Mouse (Mus musculus): ENCODE measurements around the gene Nrap. TPM values are rescaled to one million over a fixed set of nuclear protein-coding genes. Genes with fewer than 3 reads are reported as not detected.
"Not testable (repeated sequence)": the region's sequence is repeated elsewhere in the genome, so short reads cannot be mapped to it uniquely, and the experiment has no call there.

Gene Nrap
- polyA plus RNA-seq, 1 experiment from 2014 or later: 0.47 TPM

- no peak for ATAC-seq (ENCODE audit: insufficient read depth)
- no peak overlapping the region for H3K27ac ChIP-seq (replicated peaks)
- H3K27me3 ChIP-seq: no peaks in the 10 kb centered on the region
- no peak overlapping the region for H3K4me3 ChIP-seq (replicated peaks)
- no peaks in the 10 kb centered on the region for H3K36me3 ChIP-seq (replicated peaks)
- H3K9ac ChIP-seq: no peak overlapping the region
- H3K4me2 ChIP-seq: no peak overlapping the region
- H3K4me1 ChIP-seq (replicated peaks): 0 out of 2 replicates have a peak, but pooled peaks cover 6% of the 10 kb centered on the region
- WGBS (ENCODE audit: insufficient replicate concordance): 75% methylated on average over 3 of the region's 3 CpGs
- no peaks in the 10 kb centered on the region for H3K9me3 ChIP-seq (replicated peaks)
Measured at GRCm38 (mm10) chr19:56420345-56420744, 30.5 kb upstream of the Nrap start.

GRCm38 (mm10) chr19:56419452-56419851, 29.6 kb upstream of the Nrap start:
- Histone ChIP-seq H3K4me3 (replicated peaks) (no peak overlapping the region), H3K4me1 (replicated peaks) (0 out of 2 replicates have a peak, but pooled peaks cover 6% of the 10 kb centered on the region), H3K4me2 (no peak overlapping the region), H3K9me3 (replicated peaks) (no peaks in the 10 kb centered on the region), H3K36me3 (replicated peaks) (no peaks in the 10 kb centered on the region), H3K27me3 (no peaks in the 10 kb centered on the region), H3K27ac (replicated peaks) (no peak overlapping the region), H3K9ac (no peak overlapping the region)
- 77% methylated on average over 9 of the region's 9 CpGs for WGBS (ENCODE audit: insufficient replicate concordance)
- no peak for ATAC-seq (ENCODE audit: insufficient read depth)

GRCm38 (mm10) chr19:56418404-56418803, 28.6 kb upstream of the Nrap start:
- Histone ChIP-seq H3K4me3 (replicated peaks) (no peak overlapping the region), H3K27me3 (no peaks in the 10 kb centered on the region), H3K27ac (replicated peaks) (no peak overlapping the region), H3K9ac (no peak overlapping the region), H3K4me1 (replicated peaks) (0 out of 2 replicates have a peak, but pooled peaks cover 6% of the 10 kb centered on the region), H3K9me3 (replicated peaks) (no peaks in the 10 kb centered on the region), H3K4me2 (no peak overlapping the region), H3K36me3 (replicated peaks) (no peaks in the 10 kb centered on the region)
- 75% methylated on average over 4 of the region's 4 CpGs for WGBS (ENCODE audit: insufficient replicate concordance)
- no peak for ATAC-seq (ENCODE audit: insufficient read depth)

- H3K27ac ChIP-seq (replicated peaks): not testable (repeated sequence)
- WGBS (ENCODE audit: insufficient replicate concordance): 85% methylated on average over 4 of the region's 4 CpGs
Measured at GRCm38 (mm10) chr19:56409884-56410283, 20.0 kb upstream of the Nrap start.

GRCm38 (mm10) chr19:56406581-56406980, 16.7 kb upstream of the Nrap start:
- Histone ChIP-seq H3K27me3 (no peaks in the 10 kb centered on the region), H3K27ac (replicated peaks) (no peak overlapping the region), H3K36me3 (replicated peaks) (peaks cover 53% of the 10 kb centered on the region), H3K9ac (no peak overlapping the region), H3K4me1 (replicated peaks) (no peaks in the 10 kb centered on the region), H3K9me3 (replicated peaks) (no peaks in the 10 kb centered on the region), H3K4me3 (replicated peaks) (no peak overlapping the region), H3K4me2 (no peak overlapping the region)
- ATAC-seq (ENCODE audit: insufficient read depth): no peak
- WGBS (ENCODE audit: insufficient replicate concordance): 84% methylated on average over 7 of the region's 7 CpGs

More at GRCm38 (mm10) chr19:56409884-56410283, 20.0 kb upstream of the Nrap start:
- H3K9me3 ChIP-seq (replicated peaks); H3K9ac ChIP-seq; H3K4me2 ChIP-seq; ATAC-seq (ENCODE audit: insufficient read depth); H3K4me1 ChIP-seq (replicated peaks); H3K4me3 ChIP-seq (replicated peaks); H3K27me3 ChIP-seq: not testable (repeated sequence)
- peaks cover 44% of the 10 kb centered on the region for H3K36me3 ChIP-seq (replicated peaks)

GRCm38 (mm10) chr19:56405824-56406223, 16.0 kb upstream of the Nrap start:
- no peaks in the 10 kb centered on the region for H3K9me3 ChIP-seq (replicated peaks)
- ATAC-seq (ENCODE audit: insufficient read depth): no peak
- no peak overlapping the region for H3K9ac ChIP-seq
- no peak overlapping the region for H3K4me3 ChIP-seq (replicated peaks)
- peaks cover under 1% of the 10 kb centered on the region for H3K4me1 ChIP-seq (replicated peaks)
- no peak overlapping the region for H3K27ac ChIP-seq (replicated peaks)
- H3K27me3 ChIP-seq: no peaks in the 10 kb centered on the region
- H3K4me2 ChIP-seq: no peak overlapping the region
- 85% methylated on average over 4 of the region's 4 CpGs for WGBS (ENCODE audit: insufficient replicate concordance)
- H3K36me3 ChIP-seq (replicated peaks): peaks cover 53% of the 10 kb centered on the region

GRCm38 (mm10) chr19:56401864-56402263, 12.0 kb upstream of the Nrap start:
- Histone ChIP-seq H3K4me1 (replicated peaks) (peaks cover 37% of the 10 kb centered on the region), H3K27ac (replicated peaks) (no peak overlapping the region), H3K4me2 (no peak overlapping the region), H3K36me3 (replicated peaks) (peaks cover 25% of the 10 kb centered on the region), H3K9ac (no peak overlapping the region), H3K4me3 (replicated peaks) (no peak overlapping the region), H3K27me3 (no peaks in the 10 kb centered on the region), H3K9me3 (replicated peaks) (no peaks in the 10 kb centered on the region)
- no peak for ATAC-seq (ENCODE audit: insufficient read depth)
- WGBS (ENCODE audit: insufficient replicate concordance): 80% methylated on average over 6 of the region's 6 CpGs

GRCm38 (mm10) chr19:56400200-56400599, 10.4 kb upstream of the Nrap start:
- no peak overlapping the region for H3K9ac ChIP-seq
- no peaks in the 10 kb centered on the region for H3K9me3 ChIP-seq (replicated peaks)
- peak overlapping the region; percentile 10; the same call in 1 of the 2 replicates for H3K4me3 ChIP-seq (replicated peaks)
- peaks cover 54% of the 10 kb centered on the region for H3K4me1 ChIP-seq (replicated peaks)
- H3K4me2 ChIP-seq: peak overlapping the region; percentile 31
- H3K27ac ChIP-seq (replicated peaks): no peak overlapping the region
- 36% methylated on average over 14 of the region's 14 CpGs for WGBS (ENCODE audit: insufficient replicate concordance)
- H3K36me3 ChIP-seq (replicated peaks): peaks cover 13% of the 10 kb centered on the region
- no peaks in the 10 kb centered on the region for H3K27me3 ChIP-seq
- peak; percentile 49; the same call in 1 of the 2 replicates for ATAC-seq (ENCODE audit: insufficient read depth)

- ATAC-seq (ENCODE audit: insufficient read depth): no peak
Measured at GRCm38 (mm10) chr19:56398528-56398795, 8.6 kb upstream of the Nrap start.

GRCm38 (mm10) chr19:56397663-56398527, 8.1 kb upstream of the Nrap start:
- H3K36me3 ChIP-seq (replicated peaks): no peaks in the 10 kb centered on the region
- H3K9me3 ChIP-seq (replicated peaks): no peaks in the 10 kb centered on the region
- no peak for ATAC-seq (ENCODE audit: insufficient read depth)
- H3K4me2 ChIP-seq: peak overlapping the region; percentile 98
- peak overlapping the region; percentile 79 for H3K27ac ChIP-seq (replicated peaks)
- peak overlapping the region; percentile 80 for H3K9ac ChIP-seq
- no peaks in the 10 kb centered on the region for H3K27me3 ChIP-seq
- WGBS (ENCODE audit: insufficient replicate concordance): 10% methylated on average over 11 of the region's 11 CpGs
- H3K4me1 ChIP-seq (replicated peaks): peaks cover 76% of the 10 kb centered on the region
- peak overlapping the region; percentile 78 for H3K4me3 ChIP-seq (replicated peaks)

More at GRCm38 (mm10) chr19:56398528-56398795, 8.6 kb upstream of the Nrap start:
- Histone ChIP-seq H3K4me3 (replicated peaks) (no peak overlapping the region), H3K9me3 (replicated peaks) (no peaks in the 10 kb centered on the region), H3K27me3 (no peaks in the 10 kb centered on the region), H3K9ac (peak overlapping the region; percentile 80; the same call in 1 of the 2 replicates), H3K27ac (replicated peaks) (no peak overlapping the region), H3K4me1 (replicated peaks) (peaks cover 70% of the 10 kb centered on the region), H3K4me2 (peak overlapping the region; percentile 98), H3K36me3 (replicated peaks) (no peaks in the 10 kb centered on the region)

- Histone ChIP-seq H3K9ac (peak within 1 kb of the TSS; percentile 80), H3K9me3 (replicated peaks) (no peaks in the 10 kb centered on the region), H3K27ac (replicated peaks) (peak within 1 kb of the TSS; percentile 79), H3K36me3 (replicated peaks) (no peaks in the 10 kb centered on the region), H3K4me2 (peak within 1 kb of the TSS; percentile 98), H3K4me3 (replicated peaks) (peak within 1 kb of the TSS; percentile 78), H3K27me3 (no peaks in the 10 kb centered on the region), H3K4me1 (replicated peaks) (peaks cover 84% of the 10 kb centered on the region)
- under 1% methylated on average over 78 of the region's 78 CpGs for WGBS (ENCODE audit: insufficient replicate concordance)
- peak; percentile 65 for ATAC-seq (ENCODE audit: insufficient read depth)
Measured at GRCm38 (mm10) chr19:56396669-56397621, 7.1 kb upstream of the Nrap start, which contains the start of gene Casp7. TSS of gene Casp7 (plus strand) at chr19:56397129.
